Mouse (Mus musculus) midbrain, embryonic 15.5 days (tissue): ENCODE results near the gene Morc1. TPM values are rescaled to one million over a fixed set of nuclear protein-coding genes. Genes with fewer than 3 reads are reported as not detected.

ENCODE experiments used
- ATAC-seq: fragments of 200-750 bp; cut with Nextera tagmentation; replicated peaks from 2 replicates; pipeline ENCODE4 v1.8.0; 2017; ENCODE audit warnings: moderate TSS enrichment
- H3K27ac ChIP-seq: fragments of 300-500 bp; sonication (generic); 2 replicates; pipeline ENCODE4 v1.5.1; 2015; ENCODE audit warnings: mild to moderate bottlenecking, inconsistent platforms
- H3K27me3 ChIP-seq: fragments of 300-500 bp; sonication (generic); replicated peaks from 2 replicates; pipeline ENCODE4 v1.6.1; 2015; ENCODE audit warnings: inconsistent platforms
- H3K36me3 ChIP-seq: fragments of 300-500 bp; sonication (generic); replicated peaks from 2 replicates; pipeline ENCODE4 v1.6.1; 2015; ENCODE audit warnings: inconsistent platforms
- H3K4me1 ChIP-seq: fragments of 300-500 bp; sonication (generic); 2 replicates; pipeline ENCODE4 v1.6.1; 2015; ENCODE audit warnings: inconsistent platforms
- H3K4me2 ChIP-seq: fragments of 300-500 bp; sonication (generic); 2 replicates; pipeline ENCODE4 v1.6.1; 2015; ENCODE audit warnings: inconsistent platforms, mild to moderate bottlenecking, moderate library complexity
- H3K4me3 ChIP-seq: fragments of 300-500 bp; sonication (generic); 2 replicates; pipeline ENCODE4 v1.5.1; 2015; ENCODE audit warnings: mild to moderate bottlenecking, inconsistent platforms
- H3K9ac ChIP-seq: fragments of 300-500 bp; sonication (generic); 2 replicates; pipeline ENCODE4 v1.6.1; 2015; ENCODE audit warnings: mild to moderate bottlenecking, inconsistent platforms
- H3K9me3 ChIP-seq: fragments of 300-500 bp; sonication (generic); 2 replicates; pipeline ENCODE4 v1.6.1; 2016; ENCODE audit warnings: inconsistent platforms
- WGBS: fragments of 180-500 bp; shearing (Covaris S2); methylation state at CpG from one replicate; pipeline ENCODE4 v1.1.7; 2015; ENCODE audit warnings: mixed read lengths; 5-methylcytosine and 5-hydroxymethylcytosine counted together
- polyA plus RNA-seq: library from polyadenylated mRNA; unstranded; fragments of >200 nt; fragmentation: Nextera tagmentation; extraction: Ambion mirVana; gene quantifications from 2 replicates; pipeline ENCODE4 v1.2.1, GENCODE M21; 2015

Gene Morc1
- polyA plus RNA-seq, 1 experiment from 2014 or later, result not detected

DNA sequence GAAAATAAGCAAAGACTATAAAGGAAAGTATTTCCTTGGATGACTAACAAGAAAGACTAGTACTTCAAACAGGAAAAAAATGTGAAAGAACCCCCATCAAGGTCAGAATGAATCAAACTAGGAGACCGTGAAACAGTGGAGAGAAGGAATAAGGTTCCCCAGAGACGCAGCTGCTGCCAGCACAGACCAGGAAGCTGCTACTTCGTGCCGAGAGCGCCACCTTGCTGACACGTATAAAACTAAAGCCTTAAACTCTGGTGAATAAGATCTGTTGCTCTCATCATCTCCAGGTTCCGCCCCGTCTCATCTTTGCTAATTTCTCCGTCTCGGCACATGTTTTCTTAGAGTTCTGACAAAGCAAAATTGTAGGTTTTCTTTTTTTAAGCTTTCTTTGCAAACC lies 244.6 kb downstream of the Morc1 start:
- Histone ChIP-seq H3K4me1 (no peaks in the 10 kb centered on the region), H3K9ac (no peak overlapping the region), H3K4me2 (no peak overlapping the region), H3K36me3 (no peaks in the 10 kb centered on the region), H3K27ac (no peak overlapping the region), H3K27me3 (no peaks in the 10 kb centered on the region), H3K4me3 (no peak overlapping the region), H3K9me3 (no peaks in the 10 kb centered on the region)
- 17% methylated on average over 10 of the region's 10 CpGs for WGBS
- ATAC-seq, result peak; percentile 95

DNA sequence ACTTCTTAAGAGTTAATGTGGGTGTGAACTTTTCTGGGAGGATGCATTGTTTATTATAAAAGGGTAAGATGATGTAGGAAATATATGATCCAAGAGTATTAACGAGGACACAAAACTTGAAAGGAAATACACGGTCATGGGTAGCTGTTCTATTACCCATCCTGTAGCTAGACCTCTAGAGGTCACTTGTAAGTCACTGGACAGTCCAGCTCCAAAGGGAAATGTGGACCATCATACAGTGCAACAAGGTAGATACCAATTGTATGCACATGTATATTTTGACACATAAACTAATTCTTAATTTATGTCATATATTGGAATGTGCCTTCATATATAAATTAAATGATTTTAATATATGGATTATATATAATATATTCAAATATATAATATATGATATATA lies 245.2 kb downstream of the Morc1 start:
- H3K9me3 ChIP-seq, result no peaks in the 10 kb centered on the region
- no peaks in the 10 kb centered on the region for H3K36me3 ChIP-seq
- H3K4me1 ChIP-seq, result no peaks in the 10 kb centered on the region
- 77% methylated on average over 2 of the region's 2 CpGs for WGBS
- peak; percentile 35; the same call in 1 of the 2 replicates for ATAC-seq
- H3K27ac ChIP-seq, result no peak overlapping the region
- H3K9ac ChIP-seq, result no peak overlapping the region
- no peak overlapping the region for H3K4me2 ChIP-seq
- no peaks in the 10 kb centered on the region for H3K27me3 ChIP-seq
- H3K4me3 ChIP-seq, result no peak overlapping the region

DNA sequence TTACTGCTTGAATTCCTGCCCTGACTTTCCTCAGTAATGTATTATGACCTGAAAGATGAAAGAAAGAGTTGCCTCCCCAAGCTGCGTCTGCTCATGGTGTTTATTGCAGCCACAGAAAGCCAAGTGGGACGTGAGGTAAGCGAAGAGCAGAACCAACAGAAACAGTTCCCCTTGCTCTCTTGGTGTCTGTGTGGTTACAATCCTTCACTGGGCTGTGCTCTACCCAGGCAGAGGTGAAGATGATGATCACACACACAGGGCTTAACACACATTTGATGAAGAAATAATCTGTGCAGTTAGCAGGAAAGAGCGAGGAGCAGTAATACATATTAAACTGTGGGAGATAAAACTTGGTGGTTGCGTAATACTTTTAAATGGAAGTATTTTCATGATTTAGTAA lies 246.3 kb downstream of the Morc1 start:
- Histone ChIP-seq H3K27ac (no peak overlapping the region), H3K4me3 (no peak overlapping the region), H3K4me1 (no peaks in the 10 kb centered on the region), H3K36me3 (no peaks in the 10 kb centered on the region), H3K27me3 (no peaks in the 10 kb centered on the region), H3K9me3 (no peaks in the 10 kb centered on the region), H3K4me2 (no peak overlapping the region), H3K9ac (no peak overlapping the region)
- ATAC-seq, result no peak
- 87% methylated on average over 5 of the region's 5 CpGs for WGBS

DNA sequence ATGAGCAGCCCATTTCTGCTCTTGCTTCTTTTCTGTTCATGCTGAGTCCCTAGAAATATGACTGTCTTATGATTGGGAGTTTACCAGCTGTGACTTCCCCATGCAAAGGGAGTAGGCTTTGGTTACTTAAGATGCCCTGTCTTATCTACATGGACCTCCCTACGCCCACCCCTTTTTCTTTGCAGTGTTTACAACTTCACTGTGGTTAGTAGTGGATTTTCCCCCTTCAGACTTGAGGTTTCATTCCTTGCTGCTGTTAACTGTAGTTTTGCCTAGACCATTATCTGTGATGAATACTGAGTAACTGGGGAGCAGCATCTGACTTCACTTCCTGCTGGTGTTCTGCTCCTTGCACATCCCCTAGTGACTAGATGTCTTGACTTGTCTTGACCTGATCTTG lies 247.0 kb downstream of the Morc1 start:
- Histone ChIP-seq H3K4me3 (no peak overlapping the region), H3K4me2 (no peak overlapping the region), H3K27me3 (no peaks in the 10 kb centered on the region), H3K27ac (no peak overlapping the region), H3K9me3 (no peaks in the 10 kb centered on the region), H3K9ac (no peak overlapping the region), H3K4me1 (no peaks in the 10 kb centered on the region), H3K36me3 (no peaks in the 10 kb centered on the region)
- 82% methylated on average over 1 of the region's 1 CpGs for WGBS
- ATAC-seq, result no peak

Other genes starting within 250 kb of the Morc1 start
- not detected in 2 replicates for gene Dppa4, start 147.5 kb upstream of the Morc1 start, polyA plus RNA-seq
- gene Dppa2, start 127.3 kb upstream of the Morc1 start, polyA plus RNA-seq, result not detected in 2 replicates
- gene Gm5485, start 18.8 kb upstream of the Morc1 start, polyA plus RNA-seq, result not detected in 2 replicates